Mouse (Mus musculus) ES-E14 (cell line): ENCODE data around the gene Zscan5b. TPM values are rescaled to one million over a fixed set of nuclear protein-coding genes. Genes with fewer than 3 reads are reported as not detected.
A peak's percentile ranks its signal among the peaks of the same experiment; 100 is the strongest.

ENCODE experiments used
- DNase-seq: peaks from one replicate; pipeline ENCODE4 v3.0.0-alpha.2; 2013; ENCODE audit warnings: low read depth, low spot score
- H3K27ac ChIP-seq: 2 replicates; pipeline ENCODE4 v1.5.1; 2012; ENCODE audit warnings: low read depth, mild to moderate bottlenecking, low read length, moderate library complexity, mixed read lengths; ENCODE audit not compliant: poor library complexity, insufficient read depth, severe bottlenecking
- H3K36me3 ChIP-seq: 2 replicates; pipeline ENCODE4 v1.6.1; 2012; ENCODE audit warnings: mild to moderate bottlenecking, low read length, moderate library complexity, mixed read lengths; ENCODE audit not compliant: control insufficient read depth, poor library complexity, insufficient read depth, severe bottlenecking
- H3K4me1 ChIP-seq, 2 experiments: fragments of 150-350 bp in 1 of 2; sonication (generic) in 1 of 2; 2 replicates each; pipeline ENCODE4 v1.6.1; 2012; ENCODE audit warnings: low read length in 2 of 2, mild to moderate bottlenecking in 1 of 2, mixed read lengths in 1 of 2; ENCODE audit not compliant: control insufficient read depth in 2 of 2, insufficient read depth in 2 of 2, poor library complexity in 1 of 2
- H3K4me3 ChIP-seq, 2 experiments: fragments of 150-350 bp in 1 of 2; sonication (generic) in 1 of 2; 2 replicates each; pipeline ENCODE4 v1.5.1; 2012; ENCODE audit warnings: low read length in 2 of 2, low read depth in 1 of 2, mild to moderate bottlenecking in 1 of 2, mixed read lengths in 1 of 2; ENCODE audit not compliant: insufficient read depth in 1 of 2, poor library complexity in 1 of 2, severe bottlenecking in 1 of 2
- H3K9ac ChIP-seq: 2 replicates; pipeline ENCODE4 v1.6.1; 2012; ENCODE audit warnings: low read depth, mild to moderate bottlenecking, low read length, mixed read lengths; ENCODE audit not compliant: poor library complexity, insufficient read depth, severe bottlenecking
- H3K9me3 ChIP-seq: fragments of 150-350 bp; sonication (generic); 2 replicates; pipeline ENCODE4 v1.6.1; 2012; ENCODE audit warnings: low read depth, mild to moderate bottlenecking, low read length; ENCODE audit not compliant: control insufficient read depth, insufficient read depth
- CHD2 ChIP-seq: IDR thresholded peaks from 2 replicates; pipeline ENCODE4 v1.6.1; 2014; ENCODE audit warnings: mild to moderate bottlenecking, low read depth, low read length, inconsistent platforms
- HCFC1 ChIP-seq: IDR thresholded peaks from 2 replicates; pipeline ENCODE4 v1.6.1; 2012; ENCODE audit warnings: low read length, inconsistent platforms, borderline replicate concordance; ENCODE audit not compliant: insufficient read depth
- MAFK ChIP-seq: IDR thresholded peaks from 2 replicates; pipeline ENCODE4 v1.6.1; 2014; ENCODE audit warnings: mild to moderate bottlenecking, low read depth, low read length, inconsistent platforms; ENCODE audit not compliant: insufficient read depth
- ZC3H11A ChIP-seq: IDR thresholded peaks from 2 replicates; pipeline ENCODE4 v1.6.1; 2012; ENCODE audit warnings: low read depth, mild to moderate bottlenecking, inconsistent platforms, low read length, borderline replicate concordance
- ZNF384 ChIP-seq: IDR thresholded peaks from 2 replicates; pipeline ENCODE4 v1.6.1; 2012; ENCODE audit warnings: low read depth, low read length, inconsistent platforms
- in situ Hi-C, 2 experiments: fragments of 600-800 bp; cut with MboI; formaldehyde crosslinking; loops; one replicate each; pipeline ENCODE4 v1.15.1; 2025; ENCODE audit warnings: low sequenced_read_pairs in 2 of 2, inconsistent platforms in 1 of 2; ENCODE audit not compliant: unreplicated experiment in 2 of 2
- total RNA-seq: library from RNA; depleted of rRNA; stranded (reverse); fragments of 300-350 nt; gene quantifications from 2 replicates; pipeline ENCODE4 v1.2.3, GENCODE M21; 2012

Gene Zscan5b
- total RNA-seq, 1 experiment, result 2.1 TPM

GRCm38 (mm10) chr7:6262120-6262519 lies 40.0 kb downstream of the Zscan5b start:
- TF ChIP-seq CHD2 (no peak), ZC3H11A (peak; percentile 76; the same call in 1 of the 2 replicates), ZNF384 (no peak), MAFK (no peak), HCFC1 (no peak)
- Histone ChIP-seq H3K9me3 (no peaks in the 10 kb centered on the region), H3K36me3 (no peaks in the 10 kb centered on the region), H3K4me3 (no peak overlapping the region), H3K27ac (no peak overlapping the region), H3K4me1 (peaks cover 6 to 12% of the 10 kb centered on the region in 2 experiments; a peak in 3 of 4 replicates), H3K9ac (no peak overlapping the region)
- in situ Hi-C loops, result no loop called here
- DNase-seq, result no peak

DNA sequence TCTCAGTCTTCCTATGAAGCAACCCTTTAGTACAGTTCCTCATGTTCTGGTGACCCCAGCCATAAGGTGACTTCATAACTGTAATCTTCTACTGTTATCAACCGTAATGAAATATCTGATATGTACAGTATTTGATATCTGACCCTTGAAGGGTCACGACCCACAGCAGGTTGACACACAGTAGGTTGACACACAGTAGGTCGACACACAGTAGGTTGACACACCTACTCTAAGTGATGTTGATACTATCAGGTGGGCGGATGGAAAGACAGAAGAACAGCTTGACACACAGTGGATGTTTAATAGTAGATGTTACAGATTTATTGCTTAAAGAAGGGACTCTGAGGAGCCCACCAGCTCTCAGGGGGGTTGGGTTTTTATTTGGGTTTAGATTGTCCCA lies 40.9 kb downstream of the Zscan5b start:
- no peak overlapping the region for H3K27ac ChIP-seq
- H3K4me3 ChIP-seq, result no peak overlapping the region
- DNase-seq, result no peak
- no peak overlapping the region for H3K9ac ChIP-seq
- H3K4me1 ChIP-seq, result peaks cover 6 to 10% of the 10 kb centered on the region in 2 experiments; a peak in 3 of 4 replicates
- TF ChIP-seq ZNF384 (no peak), MAFK (no peak), HCFC1 (no peak), ZC3H11A (no peak), CHD2 (no peak)
- no peaks in the 10 kb centered on the region for H3K9me3 ChIP-seq
- in situ Hi-C loops, result no loop called here
- no peaks in the 10 kb centered on the region for H3K36me3 ChIP-seq

DNA sequence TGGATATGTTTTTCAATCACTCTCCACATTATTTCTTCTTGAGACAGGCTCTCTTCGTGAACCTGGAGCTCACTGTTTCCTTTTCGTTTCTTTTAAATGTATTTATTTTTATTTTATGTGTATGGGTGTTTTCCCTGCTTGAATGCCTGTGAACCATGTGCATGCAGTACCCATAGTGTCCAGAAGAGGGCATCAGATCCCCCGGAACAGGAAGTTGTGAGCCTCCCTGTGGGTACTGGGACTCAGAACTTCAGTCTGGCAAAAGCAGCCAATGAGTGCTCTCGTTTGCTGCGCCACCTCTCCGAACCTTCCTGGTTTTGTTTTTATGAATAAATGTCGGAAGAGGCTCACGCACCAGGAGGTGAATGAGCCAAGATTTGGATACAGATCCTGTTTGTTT lies 43.6 kb downstream of the Zscan5b start:
- no peaks in the 10 kb centered on the region for H3K9me3 ChIP-seq
- DNase-seq, result no peak
- H3K9ac ChIP-seq, result peak overlapping the region; percentile 26; the same call in 1 of the 2 replicates
- H3K27ac ChIP-seq, result no peak overlapping the region
- peak overlapping the region; percentile 32 to 48; a peak in 3 of 4 replicates for H3K4me3 ChIP-seq
- TF ChIP-seq CHD2, result no peak
- no peak for TF ChIP-seq HCFC1
- TF ChIP-seq ZNF384, result no peak
- TF ChIP-seq MAFK, result no peak
- TF ChIP-seq ZC3H11A, result no peak
- no peaks in the 10 kb centered on the region for H3K36me3 ChIP-seq
- H3K4me1 ChIP-seq, result peaks cover 0 to 7% of the 10 kb centered on the region in 2 experiments; a peak in 2 of 4 replicates
- in situ Hi-C loops, result no loop called here

GRCm38 (mm10) chr7:6277906-6278305 lies 55.8 kb downstream of the Zscan5b start:
- H3K9ac ChIP-seq, result no peak overlapping the region
- no peak for DNase-seq
- no peak overlapping the region for H3K4me3 ChIP-seq
- H3K4me1 ChIP-seq, result no peaks in the 10 kb centered on the region; a peak in 1 of 4 replicates
- TF ChIP-seq ZNF384 (no peak), ZC3H11A (no peak), CHD2 (no peak), MAFK (no peak), HCFC1 (no peak)
- H3K27ac ChIP-seq, result no peak overlapping the region
- H3K9me3 ChIP-seq, result no peaks in the 10 kb centered on the region
- in situ Hi-C loops, result no loop called here
- no peaks in the 10 kb centered on the region; the same call in 1 of the 2 replicates for H3K36me3 ChIP-seq

DNA sequence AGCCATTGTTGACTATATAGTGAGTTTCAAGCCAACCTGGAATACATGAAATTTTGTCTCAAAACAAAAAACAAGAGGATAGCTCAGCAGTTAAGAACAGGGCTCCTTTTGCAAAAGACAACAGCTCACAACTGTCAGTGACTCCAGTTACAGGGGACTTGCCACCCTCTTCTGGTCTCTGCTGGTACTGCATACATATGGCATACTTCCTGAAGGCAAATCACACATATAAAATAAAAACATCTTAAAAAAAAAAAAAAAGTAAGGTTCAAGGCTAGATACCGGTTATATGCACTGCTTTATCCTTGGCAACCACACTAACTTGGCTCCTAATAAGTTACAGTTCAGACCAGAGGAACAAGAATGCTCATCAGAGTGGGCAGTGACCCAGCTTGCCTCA lies 60.7 kb downstream of the Zscan5b start:
- Histone ChIP-seq H3K9me3 (no peaks in the 10 kb centered on the region), H3K4me1 (peaks cover 3 to 5% of the 10 kb centered on the region in 2 experiments; a peak in 2 of 4 replicates), H3K9ac (no peak overlapping the region), H3K36me3 (no peaks in the 10 kb centered on the region), H3K27ac (no peak overlapping the region), H3K4me3 (peak overlapping the region in 1 of 2 experiments; percentile 72; a peak in 2 of 4 replicates)
- DNase-seq, result peak; percentile 69
- in situ Hi-C loops, result no loop called here
- no peak for TF ChIP-seq HCFC1
- TF ChIP-seq CHD2, result no peak
- TF ChIP-seq ZC3H11A, result peak; percentile 35; the same call in 1 of the 2 replicates
- TF ChIP-seq MAFK, result no peak
- 0 out of 2 replicates have a peak, but pooled peaks have one; percentile 35 for TF ChIP-seq ZNF384
